Mouse (Mus musculus) kidney, adult 2 months (tissue): ENCODE measurements around the gene Rxrb.

Source experiments
- CTCF ChIP-seq: fragments of 200-500 bp; conservative IDR thresholded peaks from 2 replicates; pipeline ENCODE4 v1.5.1; 2011; ENCODE audit warnings: low read depth, mild to moderate bottlenecking, control low read depth, low read length, moderate library complexity, mixed read lengths; ENCODE audit not compliant: insufficient read depth, insufficient read length
- POLR2A ChIP-seq: fragments of 200-500 bp; IDR thresholded peaks from one replicate; pipeline ENCODE4 v1.6.1; 2011; ENCODE audit warnings: low read depth, low read length, control low read depth

GRCm38 (mm10) chr17:34079621-34080020 is 48.0 kb downstream of the Rxrb start:
- TF ChIP-seq POLR2A (no peak), CTCF (no peak)
